31 mouse cellular contexts compared by ENCODE assay signal in the genomic region with DNA sequence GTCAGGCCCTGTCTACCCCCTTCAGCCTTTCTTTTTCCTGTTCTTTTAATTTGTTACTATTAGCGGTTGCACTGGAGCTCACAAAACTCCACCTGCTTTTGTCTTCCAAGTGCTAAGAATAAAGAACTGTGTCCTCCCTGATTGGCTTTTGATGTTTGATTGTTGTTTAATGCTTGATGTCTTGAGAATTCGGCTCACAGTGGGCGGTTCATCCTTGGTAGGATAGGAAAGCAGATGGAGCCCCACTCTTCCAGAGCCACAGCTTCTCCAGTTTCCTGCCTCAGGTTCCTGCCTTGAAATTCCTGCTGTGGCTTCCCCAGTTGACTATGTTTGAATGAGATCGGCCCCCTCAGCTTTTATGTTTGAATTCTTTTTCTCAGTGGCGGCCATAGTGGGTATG. TPM values are rescaled to one million over a fixed set of nuclear protein-coding genes. Genes with fewer than 3 reads are reported as not detected.
A peak's percentile ranks its signal among the peaks of the same experiment; 100 is the strongest.
DNase-seq lines count a peak whose midpoint lies in the region; ATAC-seq and TF ChIP-seq lines count a peak whose summit lies in the region.
"Had no signal": no experiment of that assay in that cellular context is flagged by ENCODE, and none has a peak within 500 bp of the region (broad histone marks: within the 10 kb centered on the region; RNA-seq: fewer than 3 reads in every experiment).

No protein-coding gene starts in this region.

- H3K9me3 ChIP-seq in ES-E14 (ENCODE audit: control insufficient read depth, insufficient read depth, low read depth, low read length), result no peaks in the 10 kb centered on the region
- peaks cover 18% of the 10 kb centered on the region for H3K9me3 ChIP-seq in forebrain, postnatal 0 days (ENCODE audit: low read length)
- H3K9me3 ChIP-seq: G1E had no signal

- H3K27me3 ChIP-seq in forebrain, postnatal 0 days (ENCODE audit: insufficient read depth, low read length), result no peaks in the 10 kb centered on the region
- H3K27me3 ChIP-seq: Patski had no signal

- H3K9ac ChIP-seq in ES-E14 (ENCODE audit: insufficient read depth, low read depth, low read length, poor library complexity, severe bottlenecking), result no peak overlapping the region
- no peak overlapping the region for H3K9ac ChIP-seq in forebrain, postnatal 0 days

- 93% methylated on average over 5 of the region's 5 CpGs for WGBS in forebrain, postnatal 0 days

- no peak overlapping the region for H3K27ac ChIP-seq in ES-E14 (ENCODE audit: insufficient read depth, low read depth, low read length, poor library complexity, severe bottlenecking)
- H3K27ac ChIP-seq in forebrain, postnatal 0 days (ENCODE audit: low read depth, low read length), result no peak overlapping the region

- no peak overlapping the region for H3K4me3 ChIP-seq in ES-E14 (ENCODE audit: insufficient read depth in 1 of 2, low read depth in 1 of 2, low read length in 2 of 2, poor library complexity in 1 of 2, severe bottlenecking in 1 of 2)
- H3K4me3 ChIP-seq in forebrain, postnatal 0 days (ENCODE audit: low read depth, low read length), result no peak overlapping the region

- no peaks in the 10 kb centered on the region for H3K36me3 ChIP-seq in ES-E14 (ENCODE audit: control insufficient read depth, insufficient read depth, low read length, poor library complexity, severe bottlenecking)
- H3K36me3 ChIP-seq in forebrain, postnatal 0 days (ENCODE audit: insufficient read depth), result no peaks in the 10 kb centered on the region
- H3K36me3 ChIP-seq: G1E had no signal

- in situ Hi-C loops in ES-E14 (cut with MboI; ENCODE audit: low sequenced_read_pairs in 2 of 2, unreplicated experiment in 2 of 2), result no loop called here

- peak; percentile 65 for DNase-seq in ES-CJ7 (ENCODE audit: low read depth, low spot score)
- DNase-seq in ES-E14 (ENCODE audit: low read depth, low spot score), result peak; percentile 66
- peak; percentile 88 for DNase-seq in R1 (ENCODE audit: low read depth, low spot score)
- DNase-seq in ZHBTc4 (ENCODE audit: low read depth, low spot score), result peak; percentile 88
- no peak for DNase-seq in forebrain, postnatal 0 days
- DNase-seq in B cell, adult 2 months, result no peak
- no peak for DNase-seq in spleen, adult 12 weeks (ENCODE audit: low spot score)
- DNase-seq in T-cell, adult 2 months (ENCODE audit: low spot score), result no peak
- DNase-seq: adrenal gland, adult 2 months; adrenal gland, adult 8-10 months; adrenal gland, postnatal 10 days; adrenal gland, postnatal 14 days; adrenal gland, postnatal 25 days; adrenal gland, postnatal 36 days; cerebellum, adult 11 months; cerebellum, adult 11-12 months; cerebellum, adult 18-20 months; cerebellum, adult 2 months; cerebellum, adult 8-10 months; cerebellum, adult 9-10 months; cerebellum, adult 9-11 months; cerebellum, postnatal 10 days had no signal

- no peak for ATAC-seq in forebrain, postnatal 0 days
- ATAC-seq: activated CD4-positive, CD25-positive, alpha-beta regulatory T cell, adult 4 months; CD4-positive, CD25-positive, alpha-beta regulatory T cell, adult 4 months; Patski had no signal

- no peak overlapping the region for H3K4me2 ChIP-seq in forebrain, postnatal 0 days (ENCODE audit: low read depth)

- no peak for TF ChIP-seq CTCF in forebrain, postnatal 0 days (IDR thresholded peaks at IDR 0.05; ENCODE audit: low read depth)

- H3K4me1 ChIP-seq in ES-E14 (ENCODE audit: control insufficient read depth in 2 of 2, insufficient read depth in 2 of 2, low read length in 2 of 2, poor library complexity in 1 of 2), result no peaks in the 10 kb centered on the region
- H3K4me1 ChIP-seq in forebrain, postnatal 0 days (ENCODE audit: insufficient read depth), result no peaks in the 10 kb centered on the region

TF ChIP-seq in ES-E14, 5 proteins besides CTCF, POLR2A, EP300 and RAD21:
- TF ChIP-seq ZC3H11A (IDR thresholded peaks at IDR 0.05; ENCODE audit: borderline replicate concordance, low read depth, low read length) (no peak), ZNF384 (IDR thresholded peaks at IDR 0.05; ENCODE audit: low read depth, low read length) (no peak)

RNA-seq across cellular contexts. Expression of a gene that starts 4.2 kb away (rescaled TPM):
- total RNA-seq in ES-E14 (2012; rRNA removed), result 3.1 and 3.4 TPM in 2 replicates
- total RNA-seq in forebrain, postnatal 0 days (2014; rRNA removed), result not detected in 2 replicates
- polyA plus RNA-seq in forebrain, postnatal 0 days (2015; fragmentation: Nextera tagmentation; extraction: Ambion mirVana), result not detected in 2 replicates
- total RNA-seq: adrenal gland, adult 18-20 months; adrenal gland, adult 2 months; adrenal gland, adult 8-10 months; adrenal gland, postnatal 10 days; adrenal gland, postnatal 14 days; adrenal gland, postnatal 25 days; adrenal gland, postnatal 36 days; adrenal gland, postnatal 4 days; CH12.LX; G1E; MEL had no signal
- polyA plus RNA-seq: adrenal gland, adult 2 months; C2C12; CD4-positive, CD25-positive, alpha-beta regulatory T cell, adult 4 months; cerebellum, adult 2 months; G1E; Patski had no signal

RNA-seq across cellular contexts. Expression of a gene that starts 37.3 kb away (rescaled TPM):
- 5.3 and 7.2 TPM in 2 replicates for total RNA-seq in ES-E14 (2012; rRNA removed)
- total RNA-seq in forebrain, postnatal 0 days (2014; rRNA removed), result 4.0 and 5.7 TPM in 2 replicates
- polyA plus RNA-seq in forebrain, postnatal 0 days (2015; fragmentation: Nextera tagmentation; extraction: Ambion mirVana), result 1.1 and 2.3 TPM in 2 replicates

RNA-seq across cellular contexts. Expression of a gene that starts 58.9 kb away (rescaled TPM):
- 0.26 and 0.36 TPM in 2 replicates for total RNA-seq in ES-E14 (2012; rRNA removed)
- total RNA-seq in forebrain, postnatal 0 days (2014; rRNA removed), result 0.10 and 0.31 TPM in 2 replicates
- polyA plus RNA-seq in forebrain, postnatal 0 days (2015; fragmentation: Nextera tagmentation; extraction: Ambion mirVana), result 0.13 TPM in 2 replicates
- total RNA-seq: CH12.LX had no signal
- polyA plus RNA-seq: C2C12, G1E, Patski had no signal

Comparison
In these comparisons a context has a peak if more than half of its experiments do, and no peak if none do; other contexts are left out.
1. DNase-seq: peak in ES-CJ7 (single experiment), ES-E14 (single experiment), R1 (single experiment) and ZHBTc4 (single experiment); none in forebrain, postnatal 0 days (single experiment), B cell, adult 2 months (0 of 2), spleen, adult 12 weeks (single experiment) and T-cell, adult 2 months (single experiment).